Mouse (Mus musculus) lung, postnatal 0 days (tissue): ENCODE results near the gene Camsap1.

Source experiments
- CTCF ChIP-seq: IDR thresholded peaks from 2 replicates; pipeline ENCODE4 v1.5.1; 2016; ENCODE audit warnings: antibody characterized with exemption, mild to moderate bottlenecking
- EP300 ChIP-seq: IDR thresholded peaks from 2 replicates; pipeline ENCODE4 v1.6.1; 2016; ENCODE audit warnings: antibody characterized with exemption, mild to moderate bottlenecking, control low read depth

DNA sequence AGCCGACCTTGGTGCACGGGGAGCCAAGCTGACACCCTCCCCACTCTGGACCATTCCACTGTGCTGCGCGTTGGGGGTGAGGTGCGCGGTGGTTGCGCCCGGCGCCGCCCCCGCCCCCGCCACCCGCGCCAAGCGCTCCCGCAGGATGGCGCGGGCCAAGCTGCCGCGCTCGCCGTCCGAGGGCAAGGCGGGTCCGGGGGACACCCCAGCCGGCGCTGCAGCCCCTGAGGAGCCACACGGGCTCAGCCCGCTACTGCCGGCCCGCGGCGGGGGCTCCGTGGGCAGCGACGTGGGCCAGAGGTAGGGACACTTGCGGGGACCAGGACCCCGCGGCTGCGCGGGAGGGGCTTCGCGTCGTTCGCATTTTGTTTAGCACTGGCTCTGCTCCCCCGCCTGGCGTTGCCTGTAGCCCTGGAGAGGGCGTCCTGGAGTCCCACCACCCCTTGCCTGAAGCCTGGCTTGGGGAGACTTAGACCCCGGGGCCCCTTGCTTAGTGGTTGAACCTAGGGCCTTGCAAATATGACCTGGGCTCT, 105.3 kb downstream of the Camsap1 start:
- TF ChIP-seq EP300 (no peak), CTCF (no peak)
